Mouse (Mus musculus): ENCODE measurements at regions not wholly inside any gene's neighbourhood (a gene's known extent, or its start where the extent isn't known, plus 50 kb on each side); places are given as distances from the start of the nearest gene placed in this dataset.

DNA sequence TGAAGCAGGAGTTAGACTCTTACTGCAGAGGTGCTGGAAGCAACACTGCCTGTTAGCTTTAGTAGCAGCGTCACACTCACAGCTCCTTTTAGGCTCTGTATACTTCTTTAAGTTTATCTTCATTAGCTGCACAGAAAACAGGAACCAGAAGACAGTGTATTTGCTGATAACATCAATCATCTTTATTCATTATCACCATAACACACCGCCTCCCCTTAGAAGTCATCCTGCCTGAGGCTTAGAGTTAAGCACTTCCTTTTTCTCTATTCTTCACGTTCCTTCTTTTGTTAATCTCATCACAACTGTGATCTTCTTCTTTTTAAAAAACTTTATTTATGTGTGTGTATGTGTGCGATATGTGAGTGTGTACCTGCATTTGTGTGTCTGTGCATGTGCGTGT, 276.9 kb downstream of the Mex3b start:
- peak; percentile 87 for TF ChIP-seq BHLHE40 (IDR thresholded peaks at IDR 0.05; ENCODE audit: borderline replicate concordance, low read depth, low read length)
- TF ChIP-seq CTCF (IDR thresholded peaks at IDR 0.05 in 2 of 3, conservative IDR thresholded peaks at IDR 0.05 in 1 of 3; ENCODE audit: control insufficient read depth in 1 of 3, insufficient read depth in 1 of 3, low read depth in 2 of 3, low read length in 3 of 3, poor library complexity in 1 of 3, severe bottlenecking in 1 of 3), result no peak
- TF ChIP-seq POLR2AphosphoS5 (IDR thresholded peaks at IDR 0.05; ENCODE audit: borderline replicate concordance, low read depth, low read length), result no peak
- peak; percentile 62 for TF ChIP-seq HCFC1 (IDR thresholded peaks at IDR 0.05; ENCODE audit: low read depth, low read length)
- TF ChIP-seq USF1 (IDR thresholded peaks at IDR 0.05; ENCODE audit: low read depth, low read length), result no peak
- TF ChIP-seq MYB (IDR thresholded peaks at IDR 0.05; ENCODE audit: low read depth, low read length), result 0 out of 2 replicates have a peak, but pooled peaks have one; percentile 28
- TF ChIP-seq GATA1 (IDR thresholded peaks at IDR 0.05; ENCODE audit: low read depth, low read length), result peak; percentile 96
- no peak for TF ChIP-seq ZC3H11A (IDR thresholded peaks at IDR 0.05; ENCODE audit: low read depth, low read length)
- TF ChIP-seq POLR2A (IDR thresholded peaks at IDR 0.05; ENCODE audit: control insufficient read depth in 1 of 2, insufficient read depth in 1 of 2, low read depth in 1 of 2, low read length in 2 of 2, poor library complexity in 1 of 2), result no peak
- peak; percentile 50 for TF ChIP-seq MXI1 (IDR thresholded peaks at IDR 0.05; ENCODE audit: low read depth, low read length)
- TF ChIP-seq ZNF384 (IDR thresholded peaks at IDR 0.05; ENCODE audit: low read depth, low read length), result peak; percentile 61
